Mouse (Mus musculus) myocyte (in vitro differentiated cells): Measurements from ENCODE around the gene Sptbn4.

ENCODE experiments used
- CEBPB ChIP-seq: IDR thresholded peaks from 2 replicates; pipeline ENCODE4 v1.6.1; 2011; ENCODE audit warnings: mild to moderate bottlenecking, moderate library complexity; ENCODE audit not compliant: poor library complexity, insufficient read depth, severe bottlenecking
- E2F4 ChIP-seq: IDR thresholded peaks from one replicate; pipeline ENCODE4 v1.6.1; 2011; ENCODE audit warnings: mild to moderate bottlenecking, control low read depth, moderate library complexity; ENCODE audit not compliant: insufficient read depth
- MAX ChIP-seq: IDR thresholded peaks from one replicate; pipeline ENCODE4 v1.6.1; 2011; ENCODE audit warnings: low read depth, mild to moderate bottlenecking, control low read depth
- MYOD1 ChIP-seq, 3 experiments: IDR thresholded peaks; one replicate each; pipeline ENCODE4 v1.6.1; 2011; ENCODE audit warnings: control low read depth in 2 of 3, low read depth in 2 of 3, mild to moderate bottlenecking in 2 of 3, moderate library complexity in 1 of 3; ENCODE audit not compliant: insufficient read length in 2 of 3, control insufficient read depth in 1 of 3
- MYOG ChIP-seq, 3 experiments: IDR thresholded peaks; one replicate each; pipeline ENCODE4 v1.6.1; 2011; ENCODE audit warnings: control low read depth in 2 of 3, low read depth in 2 of 3, mild to moderate bottlenecking in 2 of 3; ENCODE audit not compliant: insufficient read length in 2 of 3, control insufficient read depth in 1 of 3, insufficient read depth in 1 of 3
- POLR2A ChIP-seq: IDR thresholded peaks from one replicate; pipeline ENCODE4 v1.6.1; 2011; ENCODE audit warnings: low read depth, mild to moderate bottlenecking, control low read depth, moderate library complexity; ENCODE audit not compliant: insufficient read length
- POLR2AphosphoS2 ChIP-seq: IDR thresholded peaks from one replicate; pipeline ENCODE4 v1.6.1; 2011; ENCODE audit warnings: low read depth, control low read depth; ENCODE audit not compliant: insufficient read length
- REST ChIP-seq: IDR thresholded peaks from one replicate; pipeline ENCODE4 v1.6.1; 2011; ENCODE audit warnings: mild to moderate bottlenecking, control low read depth, moderate library complexity; ENCODE audit not compliant: insufficient read depth, insufficient read length
- SRF ChIP-seq: IDR thresholded peaks from one replicate; pipeline ENCODE4 v1.6.1; 2011; ENCODE audit warnings: low read depth; ENCODE audit not compliant: control insufficient read depth, insufficient read length
- TCF12 ChIP-seq: IDR thresholded peaks from one replicate; pipeline ENCODE4 v1.6.1; 2011; ENCODE audit warnings: mild to moderate bottlenecking, control low read depth; ENCODE audit not compliant: poor library complexity, insufficient read depth, severe bottlenecking
- TCF3 ChIP-seq: IDR thresholded peaks from one replicate; pipeline ENCODE4 v1.6.1; 2011; ENCODE audit warnings: low read depth, control low read depth; ENCODE audit not compliant: insufficient read length
- USF1 ChIP-seq: IDR thresholded peaks from one replicate; pipeline ENCODE4 v1.6.1; 2011; ENCODE audit warnings: low read depth, mild to moderate bottlenecking, control low read depth, moderate library complexity

DNA sequence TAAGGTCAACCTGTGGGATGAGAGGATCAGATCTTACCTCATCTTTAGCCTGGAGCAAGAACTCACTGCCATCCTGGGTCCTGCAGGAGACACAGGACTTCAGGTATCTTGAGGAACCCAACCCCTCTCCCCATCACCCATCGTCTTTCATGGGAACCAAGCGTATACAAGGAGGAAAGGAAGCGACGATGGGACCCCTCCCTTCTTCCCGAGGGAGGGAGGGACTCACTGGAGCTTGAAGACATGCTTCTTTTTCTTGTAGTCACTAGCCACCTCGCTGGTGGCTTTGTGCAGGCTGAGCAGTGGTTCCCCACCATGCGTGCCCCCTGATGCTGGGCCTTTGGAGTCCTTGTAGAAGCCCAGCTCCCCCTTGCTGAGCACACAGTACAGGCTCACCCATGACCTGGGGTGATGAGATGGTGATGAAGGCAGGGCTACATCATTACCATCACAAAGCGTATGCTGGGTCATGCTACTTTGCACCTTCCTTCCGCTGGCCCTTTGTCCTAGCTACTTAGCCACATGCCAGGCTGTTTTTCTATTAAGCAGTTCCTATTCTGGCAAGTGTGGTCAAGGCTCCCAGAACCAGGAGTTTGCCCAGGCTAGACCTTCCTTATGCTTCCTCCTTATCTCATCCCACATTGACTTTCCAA is 87.7 kb downstream of the Sptbn4 start:
- TF ChIP-seq CEBPB (no peak), POLR2A (no peak), MYOD1 (IDR thresholded peaks at IDR 0.05; ENCODE audit: control insufficient read depth in 1 of 3, insufficient read length in 2 of 3, low read depth in 2 of 3) (no peak), MAX (no peak), TCF3 (no peak), REST (no peak), TCF12 (no peak), USF1 (no peak), E2F4 (no peak), POLR2AphosphoS2 (no peak), SRF (no peak), MYOG (IDR thresholded peaks at IDR 0.05; ENCODE audit: control insufficient read depth in 1 of 3, insufficient read depth in 1 of 3, insufficient read length in 2 of 3, low read depth in 2 of 3) (no peak)
